Mouse (Mus musculus): Measurements from ENCODE around the gene Tnk2. TPM values are rescaled to one million over a fixed set of nuclear protein-coding genes. Genes with fewer than 3 reads are reported as not detected.
"Not testable (repeated sequence)": the region's sequence is repeated elsewhere in the genome, so short reads cannot be mapped to it uniquely, and the experiment has no call there.

Gene Tnk2
- total RNA-seq, 2 experiments from 2014 or later = 40.0 to 44.8 TPM

DNA sequence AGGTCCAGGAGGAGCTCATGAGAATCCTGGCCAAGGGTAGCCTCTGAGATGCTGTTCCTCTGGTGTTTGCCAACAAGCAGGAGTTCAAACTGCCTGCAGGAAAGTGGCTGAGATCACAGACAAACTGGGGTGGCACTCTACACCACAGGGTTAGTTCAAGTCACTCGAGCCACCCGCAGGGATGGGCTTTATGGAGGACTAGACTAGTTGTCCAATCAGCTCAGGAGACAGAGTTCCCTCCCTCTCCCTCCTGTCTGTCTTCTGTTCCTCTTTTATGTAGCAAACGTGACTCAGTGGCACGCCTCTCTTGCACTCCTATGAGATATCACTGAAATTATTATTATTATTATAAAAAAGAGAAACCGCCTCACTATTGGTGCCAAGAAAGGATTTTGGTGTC lies 9.5 kb upstream of the Tnk2 start:
- intact Hi-C loops (cut with DNase I) = no loop called here
- no peak for DNase-seq

DNA sequence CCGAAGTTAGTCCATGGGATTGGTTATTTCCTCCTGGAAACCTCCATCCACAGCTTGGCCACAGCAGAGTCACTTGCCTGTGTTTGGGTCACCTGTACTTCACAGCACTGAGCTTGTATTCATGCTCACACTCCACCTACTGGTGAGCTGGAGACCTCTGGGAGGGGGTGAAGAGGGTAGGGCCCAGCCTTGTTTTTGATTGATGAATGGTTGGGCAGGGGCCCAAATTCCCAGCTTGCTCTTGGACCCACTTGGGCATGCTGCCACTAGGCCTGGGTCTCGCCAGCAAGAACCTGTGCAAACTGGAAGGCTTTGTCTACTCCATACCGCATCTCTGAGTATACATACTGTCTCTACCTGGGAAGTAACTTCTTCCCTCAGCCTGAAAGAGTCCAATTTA lies 8.4 kb upstream of the Tnk2 start:
- intact Hi-C loops (cut with DNase I) = no loop called here
- no peak for DNase-seq

DNA sequence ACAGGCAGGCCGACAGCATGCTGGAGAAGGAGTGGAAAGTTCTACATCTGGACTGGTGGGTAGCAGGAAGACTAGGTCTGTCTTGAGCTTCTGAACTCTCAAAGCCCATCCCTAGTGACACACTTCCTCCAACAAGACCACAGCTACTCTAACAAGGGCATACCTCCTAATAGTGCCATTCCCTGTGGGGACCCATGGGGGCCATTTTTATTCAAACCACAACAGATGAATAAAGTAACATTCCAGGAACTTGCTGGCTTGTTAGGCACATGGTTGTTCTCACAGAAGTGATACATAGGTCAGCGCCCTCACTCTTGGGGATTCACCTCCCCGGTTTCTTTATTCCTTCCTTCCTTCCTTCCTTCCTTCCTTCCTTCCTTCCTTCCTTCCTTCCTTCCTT lies 7.3 kb upstream of the Tnk2 start:
- intact Hi-C loops (cut with DNase I) = no loop called here
- DNase-seq = no peak

DNA sequence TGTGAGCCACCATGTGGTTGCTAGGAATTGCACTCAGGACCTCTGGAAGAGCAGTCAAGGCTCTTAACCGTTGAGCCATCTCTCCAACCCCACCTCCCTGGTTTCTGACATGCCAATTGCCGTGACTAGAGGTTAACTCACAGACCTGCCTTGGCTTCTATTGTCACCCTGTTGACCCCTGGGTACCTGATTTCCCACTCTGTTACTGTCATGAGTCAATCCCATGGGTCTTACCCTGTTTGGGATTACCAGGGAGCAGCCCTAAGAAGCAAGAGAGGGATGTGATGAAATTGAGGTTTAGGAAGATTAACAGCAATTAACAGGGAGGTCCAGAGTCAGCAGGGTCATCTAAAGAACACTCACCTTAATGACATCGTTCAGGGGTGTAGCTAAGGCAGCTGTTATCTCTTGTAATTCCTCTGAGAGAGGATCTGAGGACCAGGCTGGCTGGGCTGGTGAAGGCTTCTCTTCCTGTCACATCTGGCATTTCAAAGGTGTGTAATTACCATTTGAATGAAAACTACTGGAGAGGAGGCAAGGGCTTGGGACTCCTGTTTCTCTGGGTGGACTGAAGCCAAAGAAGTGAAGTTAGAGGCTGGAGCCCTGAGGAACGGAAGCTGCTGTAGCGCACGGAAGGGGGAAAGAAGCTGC lies 6.7 kb upstream of the Tnk2 start:
- no peak for DNase-seq
- intact Hi-C loops (cut with DNase I) = no loop called here

DNA sequence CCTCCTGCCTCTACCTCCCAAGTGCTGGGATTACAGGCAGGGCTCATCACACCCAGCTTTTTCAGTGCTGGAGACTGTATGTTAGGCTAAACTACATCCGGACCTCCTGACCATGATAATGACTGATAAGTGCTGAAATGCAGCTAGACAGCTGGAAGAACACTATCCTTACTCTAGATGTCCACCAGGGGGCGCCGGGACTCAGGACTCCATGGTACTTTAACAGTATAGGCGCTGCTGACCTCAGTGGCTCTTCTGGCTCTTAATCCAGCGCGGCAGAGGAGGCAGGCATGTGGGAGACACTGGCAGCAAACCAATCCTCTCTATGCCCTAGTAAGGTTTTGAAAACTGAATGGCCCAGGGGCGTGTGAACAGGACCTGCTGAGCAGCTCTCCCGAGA lies 5.2 kb upstream of the Tnk2 start:
- intact Hi-C loops (cut with DNase I) = loop anchor here (1.0 kb wide), 1 partner anchor 51 kb away; no protein-coding TSS in a partner anchor
- peak; percentile 73 to 79 for DNase-seq

DNA sequence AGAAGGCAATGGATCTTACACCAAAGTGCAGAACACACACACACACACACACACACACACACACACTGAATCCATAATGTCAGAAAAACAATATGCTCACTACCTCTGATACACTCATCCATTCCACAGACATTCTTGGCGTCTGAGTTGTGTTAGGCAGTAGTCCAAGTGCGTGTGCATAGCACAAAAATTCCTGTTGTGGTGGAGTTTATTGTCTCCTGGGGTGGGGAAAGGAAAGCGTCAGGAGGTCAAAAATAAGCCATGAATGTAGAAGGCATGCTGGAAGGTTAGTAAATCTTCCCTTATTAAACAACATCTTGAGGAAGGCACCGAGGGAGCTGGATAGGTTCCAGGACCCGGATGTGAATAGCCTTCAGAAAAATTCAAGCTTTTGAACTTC lies 3.6 kb upstream of the Tnk2 start:
- intact Hi-C loops (cut with DNase I) = no loop called here

DNA sequence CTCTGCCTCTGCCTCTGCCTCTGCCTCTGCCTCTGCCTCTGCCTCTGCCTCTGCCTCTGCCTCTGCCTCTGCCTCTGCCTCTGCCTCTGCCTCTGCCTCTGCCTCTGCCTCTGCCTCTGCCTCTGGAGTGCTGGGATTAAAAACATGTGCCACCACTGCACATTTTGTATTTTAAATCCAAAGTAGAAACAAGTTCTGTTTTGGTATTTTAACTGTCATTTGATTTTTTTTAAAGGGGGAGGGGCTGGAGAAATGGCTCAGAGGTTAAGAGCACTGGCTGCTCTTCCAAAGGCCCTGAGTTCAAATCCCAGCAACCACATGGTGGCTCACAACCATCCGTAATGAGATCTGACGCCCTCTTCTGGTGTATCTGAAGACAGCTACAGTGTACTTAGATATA lies 3.0 kb upstream of the Tnk2 start:
- intact Hi-C loops (cut with DNase I); DNase-seq: not testable (repeated sequence)

More for the DNA sequence above, 3.6 kb upstream of the Tnk2 start:
- no peak for DNase-seq

DNA sequence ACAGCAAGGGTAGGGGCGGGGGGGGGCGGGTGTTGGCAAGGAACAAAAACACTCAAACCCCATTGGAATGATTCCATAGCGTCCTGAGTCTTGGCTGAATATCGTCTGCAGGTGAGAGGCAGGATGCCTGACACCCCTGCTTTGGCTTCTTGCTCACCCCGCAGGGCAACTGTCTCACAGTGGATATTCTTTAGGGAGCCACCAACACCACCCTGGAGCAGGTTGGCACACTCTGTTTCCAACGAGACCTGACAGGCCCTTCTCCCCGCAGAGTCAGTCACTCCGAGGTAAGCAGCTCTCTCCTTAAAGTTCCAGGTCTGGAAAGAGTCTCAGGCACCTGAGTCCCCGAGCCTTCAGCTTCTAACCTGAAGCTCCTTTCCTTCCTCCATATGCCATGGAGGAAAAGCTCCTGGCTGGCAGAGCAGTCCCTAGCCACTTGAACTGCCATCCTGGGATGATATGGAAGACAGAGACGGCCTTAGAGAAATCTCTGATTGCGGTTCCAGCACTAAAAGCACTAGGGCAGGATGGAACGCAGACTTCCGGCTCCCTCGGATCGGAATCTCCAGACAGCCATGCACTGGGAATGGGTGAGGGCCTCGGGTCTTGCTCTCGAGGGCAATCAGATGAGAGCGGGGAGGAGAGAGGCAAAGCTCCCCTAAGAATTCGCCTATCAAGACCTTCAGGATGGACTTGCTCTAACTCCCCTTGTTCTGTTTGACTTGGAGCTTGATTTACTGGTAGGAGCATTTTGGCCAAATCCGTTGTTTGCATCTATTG lies 2.0 kb upstream of the Tnk2 start:
- no peak for DNase-seq
- intact Hi-C loops (cut with DNase I) = no loop called here

DNA sequence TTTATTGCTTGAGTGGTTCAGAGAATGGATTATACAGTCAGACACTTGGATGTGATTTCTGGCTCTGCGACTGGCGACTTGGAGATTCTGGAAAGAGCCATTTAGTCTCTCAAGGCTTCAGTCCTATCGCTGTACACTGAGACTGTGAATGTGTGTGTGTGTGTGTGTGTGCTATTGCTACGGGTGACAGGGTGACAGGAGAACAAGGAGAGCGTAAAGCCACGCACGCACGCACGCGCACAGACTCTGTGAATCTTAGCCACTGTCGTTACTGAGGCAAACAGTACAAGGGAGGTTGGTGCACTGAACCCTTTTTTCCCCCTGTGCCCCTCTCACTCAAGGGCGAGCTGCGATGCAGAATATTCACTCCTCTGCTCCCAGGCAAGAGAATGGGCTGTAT lies 1.4 kb upstream of the Tnk2 start:
- intact Hi-C loops (cut with DNase I) = no loop called here

DNA sequence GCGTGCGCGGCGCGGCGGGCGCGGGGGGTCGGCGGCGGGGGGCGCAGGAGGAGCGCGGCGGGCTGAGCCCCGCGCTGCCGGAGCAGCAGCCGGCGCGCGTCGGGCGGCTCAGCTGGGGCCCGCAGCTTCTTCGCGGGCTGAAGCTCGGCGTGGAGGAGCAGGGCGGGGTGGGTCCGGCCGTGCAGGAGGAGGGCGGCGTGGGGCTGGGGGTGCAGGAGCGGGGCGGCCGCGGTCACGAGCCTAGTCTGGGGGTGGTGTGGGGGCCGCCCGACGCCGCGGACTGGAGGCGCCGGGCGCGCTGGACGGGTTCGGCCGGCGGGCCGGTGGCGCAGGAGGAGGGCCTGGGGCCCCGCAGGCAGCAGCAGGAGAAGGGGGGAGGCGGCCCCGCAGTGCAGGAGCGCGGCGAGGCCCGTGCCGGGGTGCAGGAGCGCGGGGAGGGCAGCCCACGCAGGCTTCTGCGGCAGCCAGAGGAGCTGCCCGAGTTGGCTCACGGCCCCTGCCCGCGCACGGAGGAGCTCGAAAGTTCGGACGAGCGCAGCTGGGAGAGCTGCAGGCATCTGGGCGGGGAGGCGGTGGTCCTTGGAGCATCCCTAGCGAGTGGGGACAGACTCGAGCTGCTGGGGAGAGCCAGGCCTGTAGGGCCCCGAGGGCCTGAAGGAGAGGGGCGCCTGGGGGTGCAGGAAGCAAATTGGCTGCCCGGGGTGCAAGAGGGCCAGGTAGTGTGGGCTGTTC lies 561 bp downstream of the Tnk2 start:
- intact Hi-C loops (cut with DNase I) = no loop called here
- DNase-seq = peak; percentile 21 to 44

More for the DNA sequence above, 1.4 kb upstream of the Tnk2 start:
- no peak for DNase-seq

DNA sequence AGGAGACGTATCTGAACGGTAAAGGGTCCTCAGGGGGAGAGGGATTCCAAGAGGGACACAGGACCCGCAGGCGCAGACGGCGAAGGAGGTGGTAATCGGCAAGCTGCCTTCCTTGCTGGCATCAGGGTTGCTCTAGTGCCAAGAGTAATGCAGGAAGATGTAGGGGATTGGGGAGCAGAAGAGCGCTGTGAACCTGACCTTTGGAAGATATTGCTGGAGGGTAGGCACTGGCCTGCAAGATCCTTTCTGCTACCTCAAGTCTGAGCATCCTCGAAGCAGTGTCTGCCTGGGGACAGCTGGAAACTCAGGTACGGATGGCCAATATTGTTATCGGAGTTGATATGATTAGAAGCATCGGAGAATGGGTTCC lies 1.1 kb downstream of the Tnk2 start:
- no peak for DNase-seq
- intact Hi-C loops (cut with DNase I) = no loop called here

DNA sequence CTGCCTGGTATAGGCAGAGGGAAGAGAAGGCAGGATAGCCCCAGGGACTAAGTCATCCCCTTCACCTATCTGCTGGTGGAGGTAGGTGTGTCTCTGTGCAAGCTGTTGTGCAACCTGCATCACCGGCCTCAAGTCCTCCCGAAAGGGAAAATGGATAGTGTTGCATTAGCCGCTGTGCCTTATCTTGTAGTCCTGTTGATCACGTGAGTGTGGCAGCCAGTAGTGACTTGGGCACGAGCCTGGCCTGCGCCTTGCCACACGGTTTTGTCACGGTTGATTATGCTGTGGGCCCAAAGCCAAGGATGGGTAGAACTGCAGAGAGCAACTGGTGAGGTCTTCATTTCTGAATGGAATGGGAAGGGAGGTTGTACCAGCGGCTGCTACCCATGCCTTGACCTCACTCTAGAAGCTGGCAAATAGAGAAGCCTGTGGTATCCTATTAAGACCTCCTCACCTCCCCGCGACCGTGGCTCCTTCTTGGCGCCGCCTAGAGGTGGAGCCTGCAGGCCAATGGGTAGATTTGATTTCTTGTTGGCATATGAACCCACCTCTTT lies 1.8 kb downstream of the Tnk2 start:
- intact Hi-C loops (cut with DNase I) = no loop called here
- DNase-seq = peak in 1 of 2 experiments; percentile 21

DNA sequence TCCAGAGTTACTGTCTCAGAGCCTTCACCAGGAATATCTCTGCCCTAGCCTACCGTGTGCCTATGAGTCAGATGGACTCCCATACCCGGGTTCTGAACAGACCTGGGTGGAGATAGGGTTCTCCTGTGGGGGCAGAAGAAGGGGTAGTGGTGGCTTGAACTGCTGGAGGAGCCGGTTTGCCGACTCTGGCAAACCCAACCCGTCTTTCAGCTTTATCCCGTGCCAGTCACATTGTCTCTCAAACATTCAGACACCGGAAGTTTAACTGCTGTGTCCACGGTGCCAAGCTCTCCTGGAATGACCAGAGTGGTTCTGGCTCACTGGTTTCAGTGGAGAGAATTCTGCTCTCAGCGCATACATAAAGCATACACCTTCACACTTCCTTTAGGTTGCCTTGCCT lies 2.3 kb downstream of the Tnk2 start:
- DNase-seq = no peak
- intact Hi-C loops (cut with DNase I) = no loop called here

DNA sequence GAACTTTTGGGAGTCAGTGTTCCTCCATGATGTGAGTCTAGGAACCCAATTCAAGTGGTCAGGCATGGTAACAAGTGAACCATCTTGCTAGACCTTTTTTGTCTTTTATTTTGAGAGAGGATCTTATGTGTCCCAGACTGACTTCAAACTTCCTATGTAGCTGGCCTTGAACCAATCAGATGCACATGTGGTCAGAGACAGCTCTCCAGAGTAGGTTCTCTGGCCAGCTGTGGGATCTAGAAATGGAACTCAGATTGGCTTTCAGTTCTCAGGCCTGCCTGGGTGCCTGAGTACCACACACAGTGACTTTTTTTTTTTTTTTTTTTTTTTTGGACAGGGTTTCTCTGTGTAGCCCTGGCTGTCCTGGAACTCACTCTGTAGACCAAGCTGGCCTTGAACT lies 4.0 kb downstream of the Tnk2 start:
- no peak for DNase-seq
- intact Hi-C loops (cut with DNase I) = no loop called here

DNA sequence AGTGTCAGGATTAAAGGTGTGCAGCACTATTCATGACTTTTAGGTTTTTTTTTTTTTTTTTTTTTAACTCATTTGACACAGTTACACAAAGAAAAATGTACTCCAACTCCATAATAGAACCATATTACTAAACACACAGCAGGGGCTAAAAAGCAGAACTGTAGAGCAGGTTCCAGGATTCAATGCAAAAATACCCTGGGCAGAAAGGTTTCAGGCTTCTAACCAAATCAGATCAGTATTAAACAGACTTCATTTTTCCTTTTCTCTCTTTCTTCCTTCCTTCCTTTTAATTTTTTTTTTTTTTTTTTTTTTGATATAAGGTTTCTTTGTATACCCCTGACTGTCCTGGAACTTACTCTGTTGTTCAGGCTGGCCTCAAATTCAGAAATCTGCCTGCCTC lies 6.8 kb downstream of the Tnk2 start:
- no peak for DNase-seq
- intact Hi-C loops (cut with DNase I) = no loop called here

DNA sequence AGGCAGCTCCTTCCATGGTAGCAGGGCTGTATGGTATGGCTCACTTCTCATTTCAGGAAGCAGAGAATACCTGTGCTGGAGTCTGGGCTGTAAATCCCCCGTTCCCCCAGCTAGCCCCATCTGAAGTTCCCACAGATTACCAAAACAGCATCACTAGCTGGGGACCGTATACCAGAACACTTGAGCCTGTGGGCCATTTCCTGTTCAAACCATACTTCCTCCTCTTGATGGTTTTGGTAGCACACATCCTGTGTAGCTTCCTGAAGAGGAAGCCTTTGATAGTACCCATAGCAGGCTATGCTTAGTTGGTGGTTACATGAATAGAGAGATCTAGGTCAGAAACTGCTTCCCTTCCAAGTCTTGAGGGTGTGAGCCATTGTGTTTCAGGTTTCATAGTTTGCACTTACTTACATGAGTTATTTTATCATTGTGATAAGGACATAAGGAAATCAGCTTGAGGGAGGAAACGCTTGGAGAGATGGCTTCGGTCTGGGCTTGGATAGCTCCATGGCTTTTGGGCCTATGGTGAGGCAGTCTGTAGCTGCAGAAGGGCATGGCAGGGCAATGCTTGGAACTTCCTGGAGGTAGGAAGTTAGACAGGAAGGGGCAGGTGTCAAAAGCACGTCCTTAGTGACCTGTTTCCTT lies 7.4 kb downstream of the Tnk2 start:
- intact Hi-C loops (cut with DNase I) = no loop called here
- no peak for DNase-seq

DNA sequence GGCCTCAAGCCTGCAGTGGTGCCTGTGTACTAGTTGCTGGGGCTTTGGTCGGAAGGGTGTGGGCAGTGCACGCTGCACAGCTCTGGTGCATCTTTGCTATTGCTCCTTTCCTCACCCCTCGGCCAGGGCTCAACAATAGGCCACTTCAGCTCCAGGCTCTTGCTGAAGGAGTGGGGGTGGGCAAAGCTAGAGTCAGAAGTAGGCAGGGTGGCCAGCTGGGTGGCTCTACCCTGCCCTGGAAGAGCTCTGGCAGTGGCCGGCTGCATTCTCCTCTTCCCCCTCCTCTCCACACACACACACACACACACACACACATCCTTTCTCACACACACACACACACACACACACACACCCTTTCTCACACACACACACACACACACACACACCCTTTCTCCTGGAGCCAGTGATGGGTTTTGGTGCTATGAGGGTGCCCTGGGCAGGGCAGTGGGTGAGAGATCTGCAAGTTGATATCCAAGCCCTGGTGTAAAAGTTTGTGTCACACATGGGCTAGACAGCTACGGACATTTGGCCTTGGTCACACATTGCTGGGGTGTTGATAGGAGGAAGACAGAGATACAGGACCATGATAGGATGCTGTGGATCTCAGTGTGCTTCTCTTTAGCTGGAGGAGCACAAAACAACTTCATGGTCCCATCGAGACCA lies 10.5 kb downstream of the Tnk2 start:
- intact Hi-C loops (cut with DNase I) = no loop called here
- DNase-seq = no peak

DNA sequence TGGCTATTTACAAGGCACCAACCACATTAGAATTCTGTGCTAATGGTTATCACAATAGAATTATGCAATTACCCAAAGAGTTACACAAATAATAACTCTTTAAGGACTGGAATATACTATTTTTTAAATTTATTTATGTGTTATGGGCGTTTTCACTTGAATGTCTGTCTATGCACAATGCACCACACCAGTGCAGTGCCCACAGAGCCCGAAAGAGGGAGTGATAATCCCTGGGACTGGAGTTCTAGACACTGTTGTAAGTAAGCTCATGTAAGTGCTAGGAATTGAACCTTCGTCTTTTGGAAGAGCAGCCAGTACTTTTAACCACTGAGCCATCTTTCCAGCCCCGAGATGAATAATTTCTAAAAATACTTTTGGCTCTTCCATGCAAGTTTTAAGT lies 11.9 kb downstream of the Tnk2 start:
- DNase-seq = no peak
- intact Hi-C loops (cut with DNase I) = no loop called here

DNA sequence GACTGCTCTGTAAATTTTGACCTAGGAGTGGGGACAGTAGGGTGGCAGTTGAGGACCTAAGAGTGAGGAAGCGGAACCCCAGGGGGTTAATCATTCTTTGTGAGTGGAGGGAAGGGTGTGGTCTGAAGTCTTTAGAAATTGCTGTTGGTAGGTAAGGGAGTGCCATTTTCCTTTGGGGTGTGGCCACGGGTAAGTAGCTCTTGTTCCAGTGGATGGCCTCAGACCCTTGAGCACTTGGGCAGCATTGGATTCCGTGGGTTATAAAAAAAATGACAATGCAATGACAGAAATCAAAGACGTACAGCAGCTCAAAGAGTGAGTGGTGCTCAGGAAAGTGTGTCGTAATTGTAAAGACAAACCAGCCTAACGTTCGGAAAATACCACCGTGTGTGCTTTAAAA lies 12.6 kb downstream of the Tnk2 start:
- intact Hi-C loops (cut with DNase I) = no loop called here
- no peak for DNase-seq

DNA sequence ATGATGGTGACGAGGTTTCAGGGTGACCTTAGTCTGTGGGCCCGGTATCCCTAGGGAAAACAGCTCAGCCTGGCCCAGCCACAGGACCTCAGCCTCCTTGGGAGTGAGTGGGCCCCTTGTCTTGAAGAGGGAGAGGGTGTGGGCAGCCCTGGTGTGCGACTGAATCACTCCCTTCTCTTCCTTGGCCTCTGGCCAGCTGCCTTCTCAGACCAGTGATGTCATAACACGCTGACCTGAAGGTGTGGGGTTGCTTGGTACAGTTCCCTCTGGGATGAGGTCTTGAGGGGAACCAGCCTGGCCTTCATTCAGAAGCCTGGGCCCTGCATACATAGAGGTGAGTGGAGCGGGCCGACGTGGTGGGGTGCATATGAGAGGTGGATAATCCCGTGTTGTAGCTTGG lies 13.1 kb downstream of the Tnk2 start:
- DNase-seq = no peak
- intact Hi-C loops (cut with DNase I) = no loop called here
